Mouse (Mus musculus): Measurements from ENCODE around the gene Snd1. TPM values are rescaled to one million over a fixed set of nuclear protein-coding genes. Genes with fewer than 3 reads are reported as not detected.

Gene Snd1
- polyA plus RNA-seq, 1 experiment from 2014 or later, result 56.6 TPM

GRCm38 (mm10) chr6:28697214-28697613, 222.3 kb downstream of the Snd1 start:
- no peak for ATAC-seq
- 84% methylated on average over 3 of the region's 3 CpGs for WGBS

GRCm38 (mm10) chr6:28704612-28705011, 229.7 kb downstream of the Snd1 start:
- H3K27ac ChIP-seq (ENCODE audit: low read length), result no peak overlapping the region
- H3K9ac ChIP-seq (replicated peaks; ENCODE audit: low read depth), result no peak overlapping the region
- WGBS, result 22% methylated on average over 6 of the region's 6 CpGs
- no peaks in the 10 kb centered on the region for H3K9me3 ChIP-seq (ENCODE audit: low read length)
- no peaks in the 10 kb centered on the region for H3K27me3 ChIP-seq (replicated peaks; ENCODE audit: insufficient read depth, low read length)
- H3K36me3 ChIP-seq (ENCODE audit: insufficient read depth, low read length), result peaks cover 14% of the 10 kb centered on the region; the same call in 1 of the 2 replicates
- TF ChIP-seq EP300 (IDR thresholded peaks at IDR 0.05) (no peak), CTCF (IDR thresholded peaks at IDR 0.05) (no peak)
- H3K4me3 ChIP-seq (ENCODE audit: low read depth, low read length), result no peak overlapping the region
- peaks cover 19% of the 10 kb centered on the region; the same call in 1 of the 2 replicates for H3K4me1 ChIP-seq (ENCODE audit: insufficient read depth, low read depth, low read length)
- H3K4me2 ChIP-seq (replicated peaks; ENCODE audit: low read depth, low read length), result no peak overlapping the region
- ATAC-seq (no peak), DNase-seq (ENCODE audit: low spot score) (no peak)

More at GRCm38 (mm10) chr6:28697214-28697613, 222.3 kb downstream of the Snd1 start:
- no peaks in the 10 kb centered on the region for H3K4me1 ChIP-seq (ENCODE audit: insufficient read depth, low read depth, low read length)
- H3K4me3 ChIP-seq (ENCODE audit: low read depth, low read length), result no peak overlapping the region
- H3K4me2 ChIP-seq (replicated peaks; ENCODE audit: low read depth, low read length), result no peak overlapping the region
- H3K27me3 ChIP-seq (replicated peaks; ENCODE audit: insufficient read depth, low read length), result no peaks in the 10 kb centered on the region
- H3K36me3 ChIP-seq (ENCODE audit: insufficient read depth, low read length), result no peaks in the 10 kb centered on the region
- TF ChIP-seq EP300 (IDR thresholded peaks at IDR 0.05) (no peak), CTCF (IDR thresholded peaks at IDR 0.05) (no peak)
- no peak overlapping the region for H3K27ac ChIP-seq (ENCODE audit: low read length)
- H3K9me3 ChIP-seq (ENCODE audit: low read length), result no peaks in the 10 kb centered on the region
- no peak overlapping the region for H3K9ac ChIP-seq (replicated peaks; ENCODE audit: low read depth)
- no peak for DNase-seq (ENCODE audit: low spot score)

GRCm38 (mm10) chr6:28705384-28706107, 230.6 kb downstream of the Snd1 start:
- no peak for TF ChIP-seq CTCF (IDR thresholded peaks at IDR 0.05)
- H3K4me3 ChIP-seq (ENCODE audit: low read depth, low read length), result no peak overlapping the region
- H3K9ac ChIP-seq (replicated peaks; ENCODE audit: low read depth), result no peak overlapping the region
- peaks cover 14% of the 10 kb centered on the region; the same call in 1 of the 2 replicates for H3K36me3 ChIP-seq (ENCODE audit: insufficient read depth, low read length)
- no peaks in the 10 kb centered on the region for H3K27me3 ChIP-seq (replicated peaks; ENCODE audit: insufficient read depth, low read length)
- 57% methylated on average over 6 of the region's 6 CpGs for WGBS
- DNase-seq (ENCODE audit: low spot score) (no peak), ATAC-seq (no peak)
- H3K27ac ChIP-seq (ENCODE audit: low read length), result no peak overlapping the region
- H3K9me3 ChIP-seq (ENCODE audit: low read length), result no peaks in the 10 kb centered on the region
- peaks cover 19% of the 10 kb centered on the region; the same call in 1 of the 2 replicates for H3K4me1 ChIP-seq (ENCODE audit: insufficient read depth, low read depth, low read length)
- H3K4me2 ChIP-seq (replicated peaks; ENCODE audit: low read depth, low read length), result no peak overlapping the region

GRCm38 (mm10) chr6:28706108-28706975, 231.4 kb downstream of the Snd1 start:
- H3K27ac ChIP-seq (ENCODE audit: low read length), result no peak overlapping the region
- no peak overlapping the region for H3K4me3 ChIP-seq (ENCODE audit: low read depth, low read length)
- no peak overlapping the region for H3K4me2 ChIP-seq (replicated peaks; ENCODE audit: low read depth, low read length)
- TF ChIP-seq CTCF (IDR thresholded peaks at IDR 0.05), result no peak
- TF ChIP-seq EP300 (IDR thresholded peaks at IDR 0.05), result no peak
- DNase-seq (ENCODE audit: low spot score), result no peak
- H3K9me3 ChIP-seq (ENCODE audit: low read length), result no peaks in the 10 kb centered on the region
- ATAC-seq, result no peak
- peaks cover 19% of the 10 kb centered on the region; the same call in 1 of the 2 replicates for H3K4me1 ChIP-seq (ENCODE audit: insufficient read depth, low read depth, low read length)
- H3K9ac ChIP-seq (replicated peaks; ENCODE audit: low read depth), result no peak overlapping the region
- no peaks in the 10 kb centered on the region for H3K27me3 ChIP-seq (replicated peaks; ENCODE audit: insufficient read depth, low read length)
- 46% methylated on average over 8 of the region's 8 CpGs for WGBS
- peaks cover 14% of the 10 kb centered on the region; the same call in 1 of the 2 replicates for H3K36me3 ChIP-seq (ENCODE audit: insufficient read depth, low read length)

GRCm38 (mm10) chr6:28706976-28707592, 232.1 kb downstream of the Snd1 start:
- WGBS, result 33% methylated on average over 12 of the region's 12 CpGs
- peak; percentile 22 for DNase-seq (ENCODE audit: low spot score)
- no peak; the same call in 1 of the 2 replicates for ATAC-seq

GRCm38 (mm10) chr6:28710035-28710434, 235.1 kb downstream of the Snd1 start:
- Histone ChIP-seq H3K9ac (replicated peaks; ENCODE audit: low read depth) (no peak overlapping the region), H3K4me2 (replicated peaks; ENCODE audit: low read depth, low read length) (no peak overlapping the region), H3K4me3 (ENCODE audit: low read depth, low read length) (no peak overlapping the region), H3K4me1 (ENCODE audit: insufficient read depth, low read depth, low read length) (peaks cover 15% of the 10 kb centered on the region; the same call in 1 of the 2 replicates), H3K36me3 (ENCODE audit: insufficient read depth, low read length) (peaks cover 14% of the 10 kb centered on the region; the same call in 1 of the 2 replicates), H3K27me3 (replicated peaks; ENCODE audit: insufficient read depth, low read length) (no peaks in the 10 kb centered on the region), H3K27ac (ENCODE audit: low read length) (no peak overlapping the region), H3K9me3 (ENCODE audit: low read length) (no peaks in the 10 kb centered on the region)
- ATAC-seq (no peak), DNase-seq (ENCODE audit: low spot score) (no peak)
- WGBS, result 30% methylated on average over 2 of the region's 2 CpGs
- no peak for TF ChIP-seq EP300 (IDR thresholded peaks at IDR 0.05)

More at GRCm38 (mm10) chr6:28706976-28707592, 232.1 kb downstream of the Snd1 start:
- peaks cover 19% of the 10 kb centered on the region; the same call in 1 of the 2 replicates for H3K4me1 ChIP-seq (ENCODE audit: insufficient read depth, low read depth, low read length)
- TF ChIP-seq CTCF (IDR thresholded peaks at IDR 0.05) (no peak), EP300 (IDR thresholded peaks at IDR 0.05) (no peak)
- no peak overlapping the region for H3K4me3 ChIP-seq (ENCODE audit: low read depth, low read length)
- no peak overlapping the region for H3K27ac ChIP-seq (ENCODE audit: low read length)
- H3K9ac ChIP-seq (replicated peaks; ENCODE audit: low read depth), result no peak overlapping the region
- no peaks in the 10 kb centered on the region for H3K27me3 ChIP-seq (replicated peaks; ENCODE audit: insufficient read depth, low read length)
- no peaks in the 10 kb centered on the region for H3K9me3 ChIP-seq (ENCODE audit: low read length)
- H3K36me3 ChIP-seq (ENCODE audit: insufficient read depth, low read length), result peaks cover 14% of the 10 kb centered on the region; the same call in 1 of the 2 replicates
- H3K4me2 ChIP-seq (replicated peaks; ENCODE audit: low read depth, low read length), result no peak overlapping the region

All from lung, postnatal 0 days (tissue).